Mouse (Mus musculus) kidney, adult 2 months (tissue): ENCODE results near the gene Atpif1. TPM values are rescaled to one million over a fixed set of nuclear protein-coding genes. Genes with fewer than 3 reads are reported as not detected.

ENCODE experiments used
- DNase-seq: peaks from one replicate; pipeline ENCODE4 v3.0.0; 2021
- H3K27ac ChIP-seq: fragments of 200-500 bp; 2 replicates; pipeline ENCODE4 v1.5.1; 2012; ENCODE audit warnings: low read depth, low read length, control low read depth, inconsistent platforms; ENCODE audit not compliant: insufficient read depth
- H3K27me3 ChIP-seq: fragments of 200-500 bp; replicated peaks from 2 replicates; pipeline ENCODE4 v1.6.1; 2012; ENCODE audit warnings: mild to moderate bottlenecking, moderate library complexity, low read length, inconsistent platforms; ENCODE audit not compliant: control insufficient read depth, insufficient read depth
- H3K36me3 ChIP-seq: fragments of 200-500 bp; 2 replicates; pipeline ENCODE4 v1.6.1; 2012; ENCODE audit warnings: mild to moderate bottlenecking, moderate library complexity, low read length, inconsistent platforms; ENCODE audit not compliant: control insufficient read depth, insufficient read depth
- H3K4me1 ChIP-seq: fragments of 200-500 bp; 2 replicates; pipeline ENCODE4 v1.6.1; 2011; ENCODE audit warnings: low read length; ENCODE audit not compliant: control insufficient read depth, insufficient read depth
- H3K4me3 ChIP-seq: fragments of 200-500 bp; 2 replicates; pipeline ENCODE4 v1.5.1; 2011; ENCODE audit warnings: mild to moderate bottlenecking, low read depth, low read length, control low read depth; ENCODE audit not compliant: insufficient read depth
- CTCF ChIP-seq: fragments of 200-500 bp; conservative IDR thresholded peaks from 2 replicates; pipeline ENCODE4 v1.5.1; 2011; ENCODE audit warnings: low read depth, mild to moderate bottlenecking, control low read depth, low read length, moderate library complexity, mixed read lengths; ENCODE audit not compliant: insufficient read depth, insufficient read length
- POLR2A ChIP-seq: fragments of 200-500 bp; IDR thresholded peaks from one replicate; pipeline ENCODE4 v1.6.1; 2011; ENCODE audit warnings: low read depth, low read length, control low read depth
- WGBS: fragments of 180-500 bp; shearing (Covaris S2); methylation state at CpG from one replicate; pipeline ENCODE4 v1.1.7; 2018; 5-methylcytosine and 5-hydroxymethylcytosine counted together
- polyA plus RNA-seq: library from polyadenylated mRNA; depleted of rRNA; stranded (reverse); fragments of >200 nt; gene quantifications from 2 replicates; pipeline ENCODE4 v1.2.3, GENCODE M21; 2012

The Atpif1 gene
- polyA plus RNA-seq, 1 experiment = 485 TPM

- TF ChIP-seq CTCF (no peak), POLR2A (no peak)
- DNase-seq = peak; percentile 55
- Histone ChIP-seq H3K27ac (no peak overlapping the region), H3K36me3 (no peaks in the 10 kb centered on the region), H3K4me3 (no peak overlapping the region), H3K4me1 (peaks cover 20% of the 10 kb centered on the region; the same call in 1 of the 2 replicates), H3K27me3 (no peaks in the 10 kb centered on the region)
- WGBS = 63% methylated on average over 6 of the region's 6 CpGs
Measured at GRCm38 (mm10) chr4:132505034-132505738, 28.3 kb downstream of the Atpif1 start.

DNA sequence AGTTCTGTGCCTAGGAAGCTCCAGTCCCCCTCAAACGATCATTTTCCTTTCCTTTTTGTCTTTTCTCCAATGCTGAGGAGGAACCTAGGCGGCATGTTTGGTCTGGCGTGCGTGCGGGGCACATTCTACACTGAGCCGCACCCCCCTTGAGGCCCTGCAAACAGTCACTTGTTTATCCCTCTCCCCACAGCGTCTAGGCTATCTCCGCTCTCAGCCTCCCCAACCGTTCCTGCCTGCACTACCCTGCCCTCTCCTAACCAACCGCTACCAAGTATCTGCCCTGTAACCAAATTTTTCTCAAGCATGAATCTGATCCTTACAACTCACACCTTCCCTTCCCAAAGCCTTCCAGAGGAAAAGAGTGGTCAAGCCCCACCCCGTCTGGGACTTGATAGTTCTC, 30.1 kb downstream of the Atpif1 start:
- Histone ChIP-seq H3K27ac (peak overlapping the region; percentile 20; the same call in 1 of the 2 replicates), H3K27me3 (no peaks in the 10 kb centered on the region), H3K4me3 (no peak overlapping the region), H3K36me3 (peaks cover 5% of the 10 kb centered on the region; the same call in 1 of the 2 replicates), H3K4me1 (peaks cover 13% of the 10 kb centered on the region; the same call in 1 of the 2 replicates)
- no peak for DNase-seq
- WGBS = 69% methylated on average over 11 of the region's 11 CpGs
- TF ChIP-seq CTCF (no peak), POLR2A (no peak)

GRCm38 (mm10) chr4:132501639-132502038, 31.8 kb downstream of the Atpif1 start:
- H3K27ac ChIP-seq = no peak overlapping the region
- WGBS = 96% methylated on average over 6 of the region's 6 CpGs
- H3K4me1 ChIP-seq = peaks cover 7% of the 10 kb centered on the region; the same call in 1 of the 2 replicates
- no peaks in the 10 kb centered on the region for H3K27me3 ChIP-seq
- peaks cover 5% of the 10 kb centered on the region; the same call in 1 of the 2 replicates for H3K36me3 ChIP-seq
- no peak overlapping the region for H3K4me3 ChIP-seq
- no peak for TF ChIP-seq POLR2A
- TF ChIP-seq CTCF = no peak
- DNase-seq = no peak

- H3K36me3 ChIP-seq = peaks cover 5% of the 10 kb centered on the region
- no peak for DNase-seq
- H3K4me1 ChIP-seq = peaks cover 5% of the 10 kb centered on the region; the same call in 1 of the 2 replicates
- no peak overlapping the region for H3K27ac ChIP-seq
- no peak overlapping the region for H3K4me3 ChIP-seq
- no peak for TF ChIP-seq CTCF
- no peak for TF ChIP-seq POLR2A
- WGBS = 85% methylated on average over 20 of the region's 20 CpGs
- no peaks in the 10 kb centered on the region for H3K27me3 ChIP-seq
Measured at GRCm38 (mm10) chr4:132494271-132494918, 39.1 kb downstream of the Atpif1 start.

DNA sequence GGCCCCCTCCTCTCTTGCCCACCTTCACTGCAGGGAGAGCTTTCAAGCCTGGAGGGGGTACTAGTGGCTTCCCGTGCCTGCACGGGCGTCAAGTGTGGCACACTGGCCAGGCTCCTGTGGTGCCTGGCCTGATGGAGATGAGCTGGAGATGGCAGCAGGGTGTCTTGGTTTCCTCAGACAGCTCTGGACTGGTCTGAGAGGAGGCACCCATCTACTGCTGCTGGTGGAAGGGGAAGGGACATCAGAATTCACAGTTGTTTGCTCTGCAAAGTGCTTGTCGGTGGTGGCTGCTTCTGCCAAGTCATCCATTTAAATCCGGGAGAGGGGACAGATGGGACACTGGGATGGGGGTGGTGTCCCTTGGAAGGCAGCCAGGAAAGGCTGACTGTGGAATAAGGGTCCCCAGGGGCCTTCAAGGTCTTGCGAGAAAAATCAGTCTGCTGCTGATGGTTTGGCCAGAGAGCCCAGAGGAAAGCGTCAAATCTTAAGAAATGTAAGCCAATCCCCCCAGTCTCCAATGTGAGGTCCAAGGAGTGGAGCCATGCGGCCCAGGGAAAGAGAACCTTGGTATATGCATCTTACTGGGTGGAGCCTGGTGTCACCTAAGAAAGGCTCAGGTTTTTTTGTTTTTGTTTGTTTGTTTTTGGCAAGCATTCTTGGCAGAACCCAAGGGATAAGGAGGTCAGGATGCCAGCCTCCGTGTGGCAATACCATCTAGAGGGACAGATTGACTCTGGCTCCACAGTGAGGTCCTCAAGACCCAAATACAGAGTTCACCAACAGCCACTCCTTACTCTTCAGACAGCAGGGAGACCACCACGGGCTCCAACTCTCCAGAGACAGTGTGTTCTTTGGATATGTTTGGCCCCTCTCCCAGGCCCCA, 41.0 kb downstream of the Atpif1 start:
- WGBS = 39% methylated on average over 10 of the region's 10 CpGs
- Histone ChIP-seq H3K27ac (peak overlapping the region; percentile 70), H3K27me3 (no peaks in the 10 kb centered on the region), H3K4me3 (no peak overlapping the region), H3K4me1 (peaks cover 14% of the 10 kb centered on the region; the same call in 1 of the 2 replicates), H3K36me3 (no peaks in the 10 kb centered on the region; the same call in 1 of the 2 replicates)
- DNase-seq = peak; percentile 63
- TF ChIP-seq CTCF = no peak
- TF ChIP-seq POLR2A = no peak

GRCm38 (mm10) chr4:132491748-132492147, 41.7 kb downstream of the Atpif1 start:
- no peak overlapping the region for H3K4me3 ChIP-seq
- no peaks in the 10 kb centered on the region; the same call in 1 of the 2 replicates for H3K36me3 ChIP-seq
- peak overlapping the region; percentile 70 for H3K27ac ChIP-seq
- WGBS = 51% methylated on average over 6 of the region's 6 CpGs
- no peaks in the 10 kb centered on the region for H3K27me3 ChIP-seq
- peak; percentile 94 for DNase-seq
- TF ChIP-seq CTCF (no peak), POLR2A (no peak)
- peaks cover 14% of the 10 kb centered on the region; the same call in 1 of the 2 replicates for H3K4me1 ChIP-seq
